Mouse (Mus musculus) left cerebral cortex, postnatal 14 days (tissue): Measurements from ENCODE around the gene Reln. TPM values are rescaled to one million over a fixed set of nuclear protein-coding genes. Genes with fewer than 3 reads are reported as not detected.

Experiments used
- DNase-seq, 2 experiments: peaks; one replicate each; pipeline ENCODE4 v3.0.0; 2021 to 2022; ENCODE audit warnings: low spot score in 2 of 2, mixed read lengths in 1 of 2
- intact Hi-C: fragments of 180-260 bp; cut with DNase I; formaldehyde crosslinking; loops from one replicate; pipeline ENCODE4 v1.15.1; 2025
- total RNA-seq, 2 experiments: library from RNA; stranded (reverse); gene quantifications; 2 replicates each; pipeline ENCODE4 v1.2.3; 2021

Gene Reln
- total RNA-seq, 2 experiments from 2014 or later: 107 to 114 TPM

DNA sequence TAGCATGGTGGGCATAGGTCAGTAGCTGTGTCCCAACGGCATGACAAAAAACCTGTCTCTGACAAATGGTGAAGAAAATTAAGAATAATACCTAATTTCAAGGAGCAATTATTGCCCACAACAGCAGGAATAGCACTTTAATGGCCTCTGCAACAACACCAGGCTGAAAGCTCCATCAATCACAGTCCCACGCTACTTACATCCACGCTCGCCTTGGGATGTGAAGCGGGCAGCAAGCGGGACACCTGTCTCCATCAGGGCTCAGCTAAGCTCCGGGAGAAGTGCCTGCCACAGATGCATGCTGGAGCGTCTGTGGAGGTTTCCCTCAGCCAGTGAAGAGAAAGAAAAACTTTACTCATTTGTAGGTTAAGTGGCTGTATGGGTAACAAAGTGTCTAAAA lies 309.3 kb downstream of the Reln start:
- intact Hi-C loops: no loop called here
- DNase-seq: no peak

DNA sequence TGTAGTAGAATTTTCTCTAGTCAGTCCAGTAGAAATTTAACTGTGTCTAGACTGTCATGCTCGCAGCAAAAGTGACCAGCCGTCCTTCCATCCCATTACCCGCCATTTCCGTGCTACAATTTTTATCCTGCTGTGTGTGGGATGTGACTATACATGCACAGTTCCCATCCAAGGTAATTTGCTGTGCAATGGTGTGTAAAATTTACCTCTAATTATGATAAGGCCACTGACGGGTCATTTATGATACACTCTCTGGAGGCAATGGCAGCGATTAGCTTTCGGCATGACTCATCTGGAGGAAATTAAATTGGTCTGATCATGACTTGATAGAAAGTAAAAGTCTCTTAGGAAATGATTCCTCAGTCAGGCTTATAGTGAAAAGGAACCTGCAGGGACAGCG lies 311.5 kb downstream of the Reln start:
- no peak for DNase-seq
- intact Hi-C loops: no loop called here

DNA sequence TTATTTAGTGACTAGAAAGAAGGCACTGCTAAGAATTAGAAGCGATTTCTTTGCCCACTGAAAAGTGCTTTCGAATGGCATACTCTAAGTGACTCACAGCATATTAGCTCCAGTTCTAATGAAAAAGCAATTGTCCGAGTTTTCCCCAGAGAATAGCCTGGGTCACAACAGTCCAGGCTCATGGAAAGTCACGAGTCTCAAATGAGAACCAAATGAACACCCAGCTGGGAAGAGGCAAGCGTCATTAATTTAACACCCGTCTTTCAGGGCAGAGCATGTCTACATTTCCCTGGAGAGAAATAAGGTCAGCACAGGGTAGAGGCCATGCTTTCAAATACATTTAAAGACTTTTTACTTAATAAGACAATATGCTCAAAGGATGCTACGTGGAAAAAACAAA lies 312.8 kb downstream of the Reln start:
- no peak for DNase-seq
- intact Hi-C loops: no loop called here

DNA sequence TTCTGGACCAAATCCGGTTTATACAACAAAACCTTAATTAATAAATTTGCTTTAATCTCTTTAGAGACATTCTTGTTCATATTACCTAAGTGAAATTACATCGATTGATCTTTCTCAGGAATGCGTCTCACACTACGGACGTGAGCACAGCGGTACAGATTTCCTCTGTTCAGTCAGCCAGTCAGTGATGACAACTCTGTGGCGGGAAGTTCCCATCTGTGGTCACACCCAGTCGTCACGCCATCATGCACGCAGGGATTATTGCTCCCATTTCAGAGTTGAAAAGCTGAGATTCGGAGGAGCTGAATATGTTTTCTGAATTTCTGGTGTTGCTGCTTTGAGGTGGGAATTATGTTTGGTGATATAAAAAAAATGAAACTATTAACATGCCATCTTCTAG lies 316.1 kb downstream of the Reln start:
- DNase-seq: no peak
- intact Hi-C loops: no loop called here

DNA sequence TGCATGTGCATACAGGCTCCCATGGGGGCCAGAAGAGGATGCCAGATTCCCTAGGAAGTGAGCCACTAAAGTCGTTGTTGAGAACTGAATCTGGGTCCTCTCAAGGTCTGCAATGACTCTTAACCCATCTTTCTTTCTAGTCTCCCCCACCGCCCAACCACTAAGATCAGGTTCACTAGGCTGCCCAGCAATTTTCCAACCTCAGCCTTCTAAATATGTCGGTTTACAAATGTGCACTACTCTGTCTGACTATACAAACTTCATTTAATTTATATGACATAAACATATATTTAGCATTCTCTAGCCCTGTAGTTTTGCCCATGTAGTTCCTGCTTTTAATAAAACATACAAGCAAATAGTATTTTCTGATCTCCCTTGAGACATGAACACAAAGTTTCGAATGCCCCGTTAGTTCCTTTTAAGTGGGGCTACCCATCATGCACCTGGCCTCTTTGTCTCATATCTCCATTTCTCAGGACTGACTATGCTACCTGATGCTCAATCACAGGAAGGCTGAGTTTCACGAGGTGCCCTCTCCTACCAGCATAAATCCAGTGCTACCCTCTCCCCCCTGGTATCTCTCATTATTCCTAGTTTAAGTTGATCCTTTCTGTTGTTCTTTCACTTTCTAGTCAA lies 317.1 kb downstream of the Reln start:
- no peak for DNase-seq
- intact Hi-C loops: no loop called here

DNA sequence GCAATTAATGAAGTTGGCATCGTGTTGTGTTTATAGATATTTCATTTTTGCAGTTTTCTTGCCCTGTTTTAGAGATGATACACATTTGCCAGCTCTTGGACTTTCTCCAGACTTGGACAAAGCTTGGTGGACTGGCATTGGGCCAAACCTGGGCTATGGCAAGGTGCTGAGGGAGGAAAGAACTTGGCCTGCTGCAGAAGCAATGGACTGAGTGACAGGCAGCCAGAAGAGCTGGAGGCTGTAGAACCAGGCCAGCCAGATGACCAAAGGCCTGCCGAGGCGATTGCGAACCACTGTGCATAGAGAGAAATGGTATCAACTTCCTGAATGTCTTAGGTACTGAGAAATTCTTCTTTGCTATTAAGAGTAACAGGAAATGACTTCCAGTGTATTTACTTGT lies 318.8 kb downstream of the Reln start:
- intact Hi-C loops: no loop called here
- no peak for DNase-seq

DNA sequence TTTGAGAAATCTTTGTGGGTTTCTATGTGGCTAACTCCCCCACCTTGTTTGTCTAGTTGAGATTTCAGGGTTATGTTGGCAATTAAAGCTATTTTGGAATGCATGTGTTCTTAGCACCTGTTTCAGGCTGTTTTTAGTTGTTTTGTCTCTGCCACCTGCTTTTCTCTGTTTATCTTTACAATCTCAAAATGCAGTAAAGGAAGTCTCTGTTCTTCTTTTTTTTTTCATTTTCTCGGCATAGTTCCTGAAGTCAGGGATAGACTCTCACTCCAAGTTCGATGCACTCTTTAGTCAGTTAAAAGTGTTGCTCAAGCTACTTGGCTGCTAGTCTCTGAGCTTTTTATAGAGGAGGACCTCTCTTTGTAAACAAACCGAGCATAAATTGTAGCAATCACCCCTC lies 320.4 kb downstream of the Reln start:
- DNase-seq: no peak
- intact Hi-C loops: no loop called here

DNA sequence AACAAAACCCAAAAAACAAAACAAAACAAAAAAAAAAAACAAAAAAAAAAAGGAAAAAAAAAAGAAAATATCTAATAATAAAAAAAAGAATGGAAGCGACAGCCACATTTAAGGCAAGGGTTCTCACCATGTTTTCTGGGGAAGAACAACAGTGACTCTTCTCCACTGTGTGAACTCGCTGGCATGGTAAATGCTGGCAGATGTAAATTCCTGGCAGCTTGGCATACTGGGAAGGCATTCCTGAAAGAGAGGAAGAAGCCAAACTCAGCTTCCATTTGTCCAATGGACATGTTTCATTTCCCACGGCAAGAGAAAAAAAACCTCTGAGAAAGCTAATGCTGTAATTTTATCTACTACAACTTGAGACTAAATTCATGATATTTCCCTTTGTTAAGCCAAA lies 326.6 kb downstream of the Reln start:
- intact Hi-C loops: no loop called here
- no peak for DNase-seq

DNA sequence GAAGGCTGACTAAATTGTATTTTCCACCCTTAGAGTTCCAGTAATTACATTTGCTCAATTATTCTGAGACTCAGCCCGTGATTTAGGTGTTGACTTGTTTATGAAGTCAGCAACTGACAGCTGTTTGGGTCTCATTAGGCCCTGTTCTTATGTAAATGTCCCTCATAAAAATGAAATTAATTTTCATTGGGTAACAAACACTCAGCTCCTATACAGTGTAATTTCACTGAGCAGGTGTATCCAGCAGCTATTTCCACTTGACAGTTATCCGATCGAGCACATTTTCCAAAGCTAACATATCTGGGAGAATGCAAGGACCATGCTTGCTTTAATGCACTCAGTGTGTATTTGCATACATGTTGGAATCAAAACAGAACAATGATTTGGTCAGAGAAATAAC lies 330.0 kb downstream of the Reln start:
- intact Hi-C loops: no loop called here

DNA sequence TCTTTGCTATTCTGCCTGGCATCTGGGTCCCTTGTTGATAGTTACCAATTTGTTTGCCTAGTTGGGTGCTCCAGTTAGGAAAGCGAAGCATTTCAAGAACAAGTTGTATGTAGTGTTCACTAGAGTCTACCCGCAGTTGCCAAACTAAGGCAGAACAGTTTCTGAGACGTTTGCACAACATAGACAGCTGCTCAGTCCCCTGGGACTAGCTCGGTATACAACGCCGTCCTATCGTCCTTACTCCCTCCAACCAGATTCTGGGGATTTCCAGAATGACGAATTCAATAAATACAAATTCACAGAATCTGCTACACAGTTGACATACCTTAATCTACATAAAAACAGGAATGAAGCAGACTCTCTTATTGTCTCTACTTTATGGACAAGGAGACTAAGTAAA lies 335.4 kb downstream of the Reln start:
- intact Hi-C loops: no loop called here
- no peak for DNase-seq

More for the DNA sequence above, 330.0 kb downstream of the Reln start:
- DNase-seq: no peak

DNA sequence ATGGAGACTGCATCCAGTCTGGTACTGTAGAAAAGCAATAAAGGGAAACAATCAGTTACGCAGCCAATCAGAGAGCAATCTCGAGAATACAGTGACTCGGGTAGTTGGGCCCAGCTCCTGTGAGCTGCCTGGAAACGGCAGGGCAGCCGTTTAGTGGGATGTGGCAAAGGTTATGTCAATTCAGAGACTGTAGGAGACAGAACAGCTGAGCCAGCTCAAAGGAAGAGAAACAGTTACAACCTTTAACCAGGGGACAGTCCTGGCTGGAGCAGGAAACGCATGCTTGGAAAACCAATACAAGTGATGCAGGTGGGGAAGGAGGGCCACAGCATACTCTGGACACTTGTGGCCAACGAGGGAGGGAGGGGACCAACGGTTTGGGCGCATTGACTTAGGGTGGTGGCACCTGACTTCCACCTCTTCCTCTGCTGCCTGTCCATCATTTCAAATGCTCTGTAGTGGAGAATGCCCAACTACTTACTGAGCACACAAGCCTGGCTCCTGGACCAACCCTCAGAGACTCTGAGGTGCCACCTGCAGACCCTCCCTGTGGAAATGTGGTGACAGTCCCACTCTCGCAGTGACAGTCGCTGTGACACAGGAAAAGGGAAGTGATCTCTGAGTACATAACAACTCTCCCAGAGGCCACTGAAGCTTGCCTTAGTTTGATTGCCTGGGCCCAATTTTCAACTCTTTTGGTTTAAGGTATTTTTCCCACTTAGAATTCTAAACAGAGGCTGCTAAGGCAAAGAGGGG lies 337.0 kb downstream of the Reln start:
- intact Hi-C loops: no loop called here
- no peak for DNase-seq

DNA sequence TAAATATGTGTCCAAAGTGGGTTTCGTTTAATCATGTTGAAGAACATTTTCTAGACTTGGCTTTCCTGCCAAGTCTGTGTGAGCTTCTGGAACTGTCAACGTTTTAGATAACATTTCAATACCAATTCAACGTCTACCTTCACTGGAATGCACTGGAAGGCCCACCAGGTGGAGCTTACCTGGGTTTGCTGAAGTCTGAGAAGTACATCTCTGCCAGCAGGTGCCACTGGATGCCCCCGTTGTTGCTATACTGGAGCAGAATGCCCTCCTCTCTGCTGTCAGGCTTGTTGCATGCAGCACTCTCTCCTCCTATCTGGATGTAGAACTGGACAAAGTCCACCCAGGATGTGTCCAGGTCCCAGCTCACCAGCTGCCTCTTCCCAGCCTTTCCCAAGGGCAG lies 340.6 kb downstream of the Reln start:
- DNase-seq: no peak
- intact Hi-C loops: no loop called here

DNA sequence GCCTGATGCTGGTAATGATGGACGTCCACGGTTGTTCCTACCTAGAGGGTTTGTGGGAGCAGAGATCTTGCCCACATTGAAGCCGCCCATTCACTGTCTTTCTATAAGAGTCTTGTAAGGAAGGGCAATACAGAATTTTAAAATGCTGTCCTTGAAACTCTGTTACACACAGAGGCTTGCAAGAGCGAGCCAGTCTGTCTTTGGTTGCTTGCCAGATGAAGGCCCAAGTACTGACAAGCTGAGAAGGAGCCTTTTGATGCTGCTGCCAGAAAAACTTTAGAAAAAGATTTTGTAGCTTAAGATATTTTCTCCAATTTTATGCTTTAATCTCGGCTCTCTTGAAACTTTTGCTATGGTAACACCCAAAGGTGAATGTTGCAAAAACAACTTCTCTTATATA lies 356.8 kb downstream of the Reln start:
- DNase-seq: peak; percentile 27 to 30
- intact Hi-C loops: loop anchor here (5.0 kb wide), 1 partner anchor 530 kb away; no protein-coding TSS in a partner anchor

DNA sequence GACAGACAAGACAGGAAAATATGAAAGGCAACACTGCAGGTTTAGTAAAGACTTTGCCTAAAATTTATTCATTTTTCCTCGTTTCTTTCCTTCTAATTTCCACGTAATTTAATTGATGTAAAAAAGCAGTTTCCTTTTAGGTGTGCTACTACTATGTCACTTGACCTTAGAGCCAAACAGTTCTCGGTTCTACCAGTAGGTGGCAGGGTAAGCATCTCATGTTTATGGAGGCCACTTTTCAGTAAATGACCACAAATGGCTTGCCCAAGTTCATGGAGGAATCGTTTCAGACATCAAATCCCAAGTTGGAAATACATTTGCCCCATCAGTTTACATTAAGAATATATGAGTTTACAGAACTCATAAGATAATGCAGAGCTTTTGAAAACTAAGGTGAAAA lies 358.2 kb downstream of the Reln start:
- DNase-seq: peak; percentile 19 to 57
- intact Hi-C loops: loop anchor here (5.0 kb wide), 1 partner anchor 531 kb away; no protein-coding TSS in a partner anchor

DNA sequence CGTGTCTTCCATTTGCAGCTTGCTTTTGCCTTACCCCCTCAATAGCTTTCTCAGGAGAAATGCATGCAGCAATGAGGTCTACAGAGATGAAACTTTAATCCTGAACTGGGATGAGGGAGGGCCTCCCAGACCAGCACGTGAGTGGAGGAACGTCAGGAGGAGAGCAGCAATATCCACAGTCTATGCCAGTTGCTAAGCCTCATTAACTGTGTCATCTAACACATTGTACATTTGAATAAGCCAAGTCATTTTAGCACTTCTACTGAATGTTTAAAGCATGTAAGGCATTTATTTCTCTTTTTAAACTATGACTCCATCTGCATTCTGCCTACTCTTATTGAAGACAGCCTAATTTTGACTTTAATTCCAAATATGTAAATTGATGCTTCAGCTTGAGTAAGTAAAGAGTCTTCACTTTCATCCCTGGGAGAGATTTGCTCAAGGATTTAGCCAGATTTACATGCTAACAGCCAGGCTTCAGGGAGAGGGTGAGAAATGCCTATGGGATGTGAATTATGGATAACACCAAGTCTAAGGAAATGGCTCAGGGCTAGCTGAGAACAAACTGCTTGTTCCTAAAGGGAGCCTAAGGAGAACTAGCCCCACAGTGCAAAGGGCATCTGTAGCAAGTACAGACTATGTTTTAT lies 361.4 kb downstream of the Reln start:
- peak; percentile 9 to 35 for DNase-seq
- intact Hi-C loops: no loop called here

DNA sequence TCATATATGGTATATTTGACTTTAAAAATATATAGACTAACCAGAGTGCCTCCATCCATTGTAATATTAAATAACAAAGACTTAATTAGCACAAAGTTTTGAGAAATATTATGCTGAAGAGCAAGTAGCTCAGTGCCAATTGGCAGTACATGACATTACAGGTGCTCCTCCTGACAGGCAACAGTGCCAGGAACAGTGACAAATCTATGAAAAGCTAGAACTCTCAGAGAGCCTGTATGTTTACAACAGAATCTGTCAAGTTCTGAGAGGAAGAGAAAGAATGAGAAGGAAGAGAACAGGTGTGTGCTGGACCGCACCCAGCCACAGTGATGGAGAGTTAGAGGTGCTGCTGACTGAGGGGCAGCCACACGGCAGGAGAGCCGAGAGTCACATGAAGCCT lies 363.3 kb downstream of the Reln start:
- intact Hi-C loops: no loop called here
- DNase-seq: no peak

DNA sequence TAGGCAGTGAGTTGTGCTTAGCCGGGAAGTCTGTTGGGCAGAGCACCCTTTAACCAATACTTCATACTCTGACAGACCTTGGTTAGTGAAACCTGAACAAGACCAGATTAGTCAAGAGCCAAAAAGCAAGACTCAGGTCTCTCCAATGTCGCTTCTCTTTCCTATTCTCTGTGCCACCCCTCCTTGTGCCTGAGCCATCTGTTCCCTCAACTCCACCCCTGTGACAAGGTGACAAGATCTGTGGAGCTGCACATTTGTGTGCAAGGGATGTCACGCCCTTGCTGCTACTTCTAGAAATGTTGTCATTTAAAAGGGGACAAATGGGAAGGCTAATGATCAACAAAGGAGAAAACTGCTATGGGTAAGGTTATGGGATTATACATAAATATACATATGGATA lies 364.0 kb downstream of the Reln start:
- intact Hi-C loops: no loop called here
- DNase-seq: no peak

DNA sequence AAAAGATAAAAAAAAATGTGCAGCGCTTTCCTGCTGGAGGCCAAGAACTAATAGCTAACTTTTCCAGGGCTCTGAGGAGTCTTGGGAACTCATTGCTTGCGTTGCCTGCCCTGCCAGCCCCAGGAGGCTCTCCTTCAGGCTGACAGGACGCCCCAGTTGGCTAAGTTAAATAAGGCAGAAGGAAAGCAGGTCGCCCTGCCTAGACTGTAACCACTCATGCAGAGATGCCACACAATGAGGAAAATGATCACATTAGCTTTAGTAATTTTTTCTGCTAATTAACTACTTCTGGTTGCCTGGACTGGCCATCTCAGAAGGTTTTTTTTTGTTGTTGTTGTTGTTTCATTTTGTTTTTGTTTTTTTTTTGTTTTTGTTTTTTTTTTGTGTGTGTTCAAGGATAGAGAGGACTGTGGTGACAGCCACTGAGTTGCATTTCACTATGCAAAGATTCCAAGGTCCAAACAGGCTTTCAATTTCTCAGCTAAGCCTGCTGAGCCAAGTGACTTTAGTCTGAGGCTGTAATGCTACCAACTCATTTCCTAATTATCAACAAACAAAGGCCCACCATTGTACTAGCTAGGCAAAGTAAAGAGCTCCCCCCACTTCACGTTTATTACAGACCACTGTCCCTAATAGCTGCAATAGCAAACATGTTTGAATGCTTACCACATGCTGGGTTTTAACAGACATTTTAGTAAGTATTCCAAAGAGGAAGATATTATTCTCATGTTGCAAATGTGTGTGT lies 371.1 kb downstream of the Reln start:
- intact Hi-C loops: no loop called here
- DNase-seq: no peak

DNA sequence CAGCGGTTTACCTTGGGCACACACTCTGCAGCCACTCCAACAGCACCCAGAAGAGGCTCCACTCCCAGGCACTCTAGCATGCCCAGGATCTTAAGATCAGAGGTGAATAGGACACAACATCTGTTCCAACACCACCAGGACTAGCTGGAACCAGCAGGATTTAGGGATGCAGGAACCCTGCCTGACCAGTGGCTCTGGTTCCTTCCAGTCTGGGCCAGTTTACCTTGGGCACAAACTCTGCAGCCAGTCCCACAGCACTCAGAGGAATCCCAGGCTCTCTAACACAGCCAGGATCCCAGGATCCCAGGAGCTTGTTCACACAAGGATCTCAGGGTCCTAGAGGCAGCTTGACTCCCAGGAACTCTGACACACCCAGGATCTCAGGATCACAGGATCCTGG lies 382.7 kb downstream of the Reln start:
- no peak for DNase-seq
- intact Hi-C loops: no loop called here

DNA sequence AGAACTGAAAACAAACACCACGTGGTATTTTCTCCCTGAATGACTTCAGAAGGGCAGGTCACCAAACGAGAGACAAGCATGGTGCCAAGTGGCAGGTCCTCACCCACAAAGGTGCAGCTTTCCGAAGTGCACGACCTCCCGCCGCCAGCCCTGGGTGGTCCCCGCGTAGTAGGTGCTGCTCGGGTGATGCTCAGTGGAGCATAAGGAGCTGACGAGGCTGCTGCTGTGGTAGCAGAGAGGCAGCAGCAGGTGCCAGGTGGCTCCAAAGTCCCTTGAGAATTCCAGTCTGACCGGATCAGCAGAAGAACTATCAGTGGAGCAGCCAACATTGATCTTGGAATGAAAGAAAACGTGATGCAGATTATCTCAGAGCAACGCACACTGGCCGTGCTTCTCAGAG lies 384.4 kb downstream of the Reln start:
- intact Hi-C loops: no loop called here
- DNase-seq: no peak
